Mouse (Mus musculus) layer of hippocampus, adult 18-20 months (tissue): ENCODE measurements around the gene Atp13a2. TPM values are rescaled to one million over a fixed set of nuclear protein-coding genes. Genes with fewer than 3 reads are reported as not detected.

ENCODE experiments used
- DNase-seq, 2 experiments: peaks; one replicate each; pipeline ENCODE4 v3.0.0; 2022; ENCODE audit warnings: low spot score in 2 of 2
- total RNA-seq, 2 experiments: library from RNA; stranded (reverse); gene quantifications; 2 replicates each; pipeline ENCODE4 v1.2.3; 2021

Gene Atp13a2
- total RNA-seq, 2 experiments from 2014 or later: 151 to 157 TPM

GRCm38 (mm10) chr4:140961467-140962206 lies 25.0 kb upstream of the Atp13a2 start:
- no peak for DNase-seq

- DNase-seq: no peak
Observed at GRCm38 (mm10) chr4:140962207-140962909, 24.3 kb upstream of the Atp13a2 start.

GRCm38 (mm10) chr4:140962950-140963349 lies 23.7 kb upstream of the Atp13a2 start:
- DNase-seq: no peak

GRCm38 (mm10) chr4:140963941-140964597 lies 22.6 kb upstream of the Atp13a2 start:
- no peak for DNase-seq

GRCm38 (mm10) chr4:140964620-140965019 lies 22.1 kb upstream of the Atp13a2 start:
- peak; percentile 64 to 89 for DNase-seq

- DNase-seq: no peak
Observed at GRCm38 (mm10) chr4:140967386-140968159, 19.1 kb upstream of the Atp13a2 start.

GRCm38 (mm10) chr4:140971691-140972090 lies 15.0 kb upstream of the Atp13a2 start:
- DNase-seq: no peak

- no peak for DNase-seq
Observed at GRCm38 (mm10) chr4:140974408-140974807, 12.3 kb upstream of the Atp13a2 start.

GRCm38 (mm10) chr4:140975356-140975755 lies 11.3 kb upstream of the Atp13a2 start:
- no peak for DNase-seq

- no peak for DNase-seq
Observed at GRCm38 (mm10) chr4:140977278-140977677, 9.4 kb upstream of the Atp13a2 start.

- DNase-seq: no peak
Observed at GRCm38 (mm10) chr4:140977886-140978692, 8.6 kb upstream of the Atp13a2 start.

- DNase-seq: no peak
Observed at GRCm38 (mm10) chr4:140981605-140982004, 5.1 kb upstream of the Atp13a2 start.

- no peak for DNase-seq
Observed at GRCm38 (mm10) chr4:140982808-140983207, 3.9 kb upstream of the Atp13a2 start.

- DNase-seq: no peak
Observed at GRCm38 (mm10) chr4:140983442-140983841, 3.2 kb upstream of the Atp13a2 start.

GRCm38 (mm10) chr4:140984544-140984943 lies 2.1 kb upstream of the Atp13a2 start:
- DNase-seq: no peak

GRCm38 (mm10) chr4:140986024-140986710 lies 506 bp upstream of the Atp13a2 start:
- no peak for DNase-seq

GRCm38 (mm10) chr4:140987476-140987875 lies 803 bp downstream of the Atp13a2 start:
- DNase-seq: no peak

- DNase-seq: no peak
Observed at GRCm38 (mm10) chr4:140988706-140989290, 2.1 kb downstream of the Atp13a2 start.

- DNase-seq: no peak
Observed at GRCm38 (mm10) chr4:140989447-140989846, 2.8 kb downstream of the Atp13a2 start.
